Mouse (Mus musculus): ENCODE data around the gene Wnk1.

Gene Wnk1

GRCm38 (mm10) chr6:120042632-120043220 is 4.3 kb upstream of the Wnk1 start:
- in situ Hi-C loops (cut with MboI, MseI): loop anchor here (5.0 kb wide), 1 partner anchor 45 kb away; no protein-coding TSS in a partner anchor

GRCm38 (mm10) chr6:120040557-120040857 is 2.0 kb upstream of the Wnk1 start:
- in situ Hi-C loops (cut with MboI, MseI): loop anchor here (5.0 kb wide), 1 partner anchor 47 kb away; no protein-coding TSS in a partner anchor

GRCm38 (mm10) chr6:120039668-120040556 is 1.4 kb upstream of the Wnk1 start:
- in situ Hi-C loops (cut with MboI, MseI): loop anchor here (5.0 kb wide), 1 partner anchor 47 kb away; no protein-coding TSS in a partner anchor

GRCm38 (mm10) chr6:120039256-120039563 is 738 bp upstream of the Wnk1 start:
- in situ Hi-C loops (cut with MboI, MseI): no loop called here

- in situ Hi-C loops (cut with MboI, MseI): no loop called here
Observed at GRCm38 (mm10) chr6:120037636-120038365, 671 bp downstream of the Wnk1 start.

- in situ Hi-C loops (cut with MboI, MseI): no loop called here
Observed at GRCm38 (mm10) chr6:120037004-120037635, 1.4 kb downstream of the Wnk1 start.

GRCm38 (mm10) chr6:120024577-120024976 is 13.9 kb downstream of the Wnk1 start:
- in situ Hi-C loops (cut with MboI, MseI): loop anchor here (5.0 kb wide), 1 partner anchor 168 kb away; no protein-coding TSS in a partner anchor

- in situ Hi-C loops (cut with MboI, MseI): loop anchor here (5.0 kb wide), 1 partner anchor 169 kb away; no protein-coding TSS in a partner anchor
Observed at GRCm38 (mm10) chr6:120023746-120024145, 14.7 kb downstream of the Wnk1 start.

GRCm38 (mm10) chr6:120022042-120022441 is 16.4 kb downstream of the Wnk1 start:
- in situ Hi-C loops (cut with MboI, MseI): loop anchor here (5.0 kb wide), 1 partner anchor 170 kb away; no protein-coding TSS in a partner anchor

- in situ Hi-C loops (cut with MboI, MseI): loop anchor here (5.0 kb wide), 1 partner anchor 173 kb away; no protein-coding TSS in a partner anchor
Observed at GRCm38 (mm10) chr6:120019697-120020096, 18.8 kb downstream of the Wnk1 start.

- in situ Hi-C loops (cut with MboI, MseI): no loop called here
Observed at GRCm38 (mm10) chr6:120013125-120013524, 25.3 kb downstream of the Wnk1 start.

GRCm38 (mm10) chr6:120011440-120011839 is 27.0 kb downstream of the Wnk1 start:
- in situ Hi-C loops (cut with MboI, MseI): no loop called here

GRCm38 (mm10) chr6:120011001-120011400 is 27.5 kb downstream of the Wnk1 start:
- in situ Hi-C loops (cut with MboI, MseI): no loop called here

- in situ Hi-C loops (cut with MboI, MseI): no loop called here
Observed at GRCm38 (mm10) chr6:120010535-120010934, 27.9 kb downstream of the Wnk1 start.

GRCm38 (mm10) chr6:120001718-120002117 is 36.8 kb downstream of the Wnk1 start:
- in situ Hi-C loops (cut with MboI, MseI): no loop called here

GRCm38 (mm10) chr6:119996480-119996879 is 42.0 kb downstream of the Wnk1 start:
- in situ Hi-C loops (cut with MboI, MseI): loop anchor here (10.0 kb wide), 1 partner anchor 438 kb away; no protein-coding TSS in a partner anchor

GRCm38 (mm10) chr6:119924235-119925005 is 114.1 kb downstream of the Wnk1 start:
- in situ Hi-C loops (cut with MboI, MseI): no loop called here

GRCm38 (mm10) chr6:119922544-119922943 is 115.9 kb downstream of the Wnk1 start:
- in situ Hi-C loops (cut with MboI, MseI): no loop called here

- in situ Hi-C loops (cut with MboI, MseI): no loop called here
Observed at GRCm38 (mm10) chr6:119922136-119922535, 116.3 kb downstream of the Wnk1 start.

- in situ Hi-C loops (cut with MboI, MseI): no loop called here
Observed at GRCm38 (mm10) chr6:119918561-119919181, 119.8 kb downstream of the Wnk1 start.
